Mouse (Mus musculus) CD4-positive, CD25-positive, alpha-beta regulatory T cell, adult 4 months (primary cell): ENCODE results near the gene Bnipl. TPM values are rescaled to one million over a fixed set of nuclear protein-coding genes. Genes with fewer than 3 reads are reported as not detected.

Experiments used
- ATAC-seq: one replicate; pipeline ENCODE4 v1.8.0; 2017
- polyA plus RNA-seq, 2 experiments: library from polyadenylated mRNA; unstranded; fragments of 100-300 nt; shearing (Covaris generic); gene quantifications; one replicate each; pipeline ENCODE4 v1.2.1; 2017

The Bnipl gene
- polyA plus RNA-seq, 2 experiments from 2014 or later = not detected

- no peak for ATAC-seq
These were observed 26.2 kb upstream of the Bnipl start for GRCm38 (mm10) chr3:95277149-95277551.

GRCm38 (mm10) chr3:95276428-95276934, 25.5 kb upstream of the Bnipl start:
- ATAC-seq = no peak

GRCm38 (mm10) chr3:95275161-95275560, 24.2 kb upstream of the Bnipl start:
- no peak for ATAC-seq

DNA sequence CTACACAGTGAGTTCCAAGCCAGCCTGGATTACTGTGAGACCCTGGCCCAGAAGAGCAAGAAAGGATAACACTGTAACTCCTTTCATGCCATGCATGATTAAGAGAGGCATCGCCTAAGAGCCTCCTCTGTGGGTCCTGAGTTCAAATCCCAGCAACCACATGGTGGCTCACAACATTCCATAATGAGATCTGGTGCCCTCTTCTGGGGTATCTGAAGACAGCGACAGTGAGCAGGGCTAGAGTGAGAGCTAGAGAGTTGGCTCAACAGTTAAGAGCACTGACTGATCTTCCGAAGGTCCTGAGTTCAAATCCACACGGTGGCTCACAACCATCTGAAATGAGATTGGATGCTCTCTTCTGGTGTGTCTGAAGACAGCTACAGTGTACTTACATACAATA, 23.5 kb upstream of the Bnipl start:
- no peak for ATAC-seq

DNA sequence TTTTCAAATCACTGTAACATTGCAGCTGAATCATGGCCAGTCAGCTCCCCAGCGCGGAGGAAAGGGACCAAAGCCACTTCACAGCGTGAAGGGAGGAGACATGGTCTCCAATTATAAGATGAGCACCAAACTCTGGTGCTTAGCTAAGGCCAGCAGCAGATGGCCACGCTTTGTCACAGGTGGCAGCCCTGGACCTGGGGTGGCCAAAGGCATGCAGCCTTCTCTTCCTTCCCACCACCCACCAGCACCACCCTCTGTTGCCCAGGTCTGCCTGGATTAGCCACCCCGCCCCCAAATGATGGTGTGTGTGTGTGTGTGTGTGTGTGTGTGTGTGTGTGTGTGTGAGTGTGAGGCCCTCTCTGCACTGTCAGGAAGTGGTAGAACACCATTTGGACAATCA, 22.5 kb upstream of the Bnipl start:
- no peak for ATAC-seq

- no peak for ATAC-seq
These were observed 19.9 kb upstream of the Bnipl start for GRCm38 (mm10) chr3:95270766-95271364.

GRCm38 (mm10) chr3:95269789-95270188, 18.8 kb upstream of the Bnipl start:
- no peak for ATAC-seq

DNA sequence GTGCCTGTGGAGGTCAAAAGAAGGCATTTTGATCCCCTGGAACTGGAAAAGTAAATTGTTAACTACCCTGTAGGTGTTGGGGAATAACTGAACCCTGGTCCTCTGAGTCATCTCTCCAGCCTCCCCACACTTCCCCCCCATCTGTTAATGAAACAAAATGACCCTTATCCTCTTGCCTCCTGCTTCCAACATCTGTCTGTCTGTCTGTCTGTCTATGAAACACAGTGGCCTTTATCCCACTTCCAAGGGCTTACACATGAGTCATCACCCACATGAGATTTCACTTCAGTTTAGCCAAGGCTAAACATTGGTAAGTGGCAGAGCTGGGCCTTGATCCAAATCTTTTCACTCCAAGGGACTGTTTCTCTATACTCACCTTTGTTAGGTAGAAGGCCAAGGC, 16.9 kb upstream of the Bnipl start:
- no peak for ATAC-seq

GRCm38 (mm10) chr3:95266052-95266451, 15.1 kb upstream of the Bnipl start:
- ATAC-seq = no peak

DNA sequence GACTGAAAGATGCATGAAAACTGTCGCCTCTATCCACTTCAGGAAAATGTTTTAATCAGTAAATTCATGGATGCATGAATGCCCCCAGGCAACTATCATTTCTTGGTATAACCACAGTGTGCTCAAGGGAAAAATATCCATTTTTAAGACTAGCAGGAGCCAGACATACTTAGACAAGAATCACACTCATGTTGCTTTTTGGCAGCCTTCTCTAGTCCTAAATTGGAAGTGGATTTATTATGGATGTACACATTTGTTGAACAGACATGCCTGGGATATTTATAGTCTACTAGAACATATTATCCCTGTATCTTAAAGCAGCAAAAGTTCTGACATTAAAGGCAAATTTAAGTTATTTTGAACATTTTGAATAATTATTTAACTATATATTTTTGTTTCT, 13.7 kb upstream of the Bnipl start:
- no peak for ATAC-seq

DNA sequence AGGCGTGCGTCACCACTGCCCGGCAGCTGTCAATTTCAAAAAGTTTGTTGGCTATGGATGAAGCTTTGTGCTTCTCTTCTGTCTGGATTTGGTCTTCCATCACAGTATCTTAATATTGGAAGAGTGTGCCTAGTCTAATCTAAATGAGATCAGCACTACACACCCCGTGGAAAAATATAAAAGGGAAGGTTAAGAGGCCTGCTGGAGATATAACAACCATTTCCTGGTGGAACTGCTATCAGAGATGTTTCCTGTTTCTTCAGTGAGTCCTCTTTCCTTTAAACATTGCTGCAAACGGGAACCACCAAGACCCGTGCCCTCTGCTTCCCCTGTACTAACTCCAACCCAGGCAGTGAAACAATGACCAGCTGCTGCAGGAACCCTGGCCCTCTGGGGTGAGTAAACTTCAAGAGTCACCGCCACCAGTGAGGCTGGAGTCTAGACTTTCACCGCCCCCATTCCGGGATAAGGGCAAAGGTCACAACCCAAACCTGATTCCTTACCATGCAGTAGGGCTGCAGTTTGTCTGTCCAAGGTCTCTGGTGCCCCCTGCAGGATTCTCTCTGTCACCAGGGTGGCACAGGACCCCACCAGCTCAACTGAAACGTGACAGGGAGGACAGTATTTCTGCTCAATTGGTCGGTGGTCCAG, 12.2 kb upstream of the Bnipl start:
- peak; percentile 80 for ATAC-seq

- no peak for ATAC-seq
These were observed 11.0 kb upstream of the Bnipl start for GRCm38 (mm10) chr3:95261975-95262374.

GRCm38 (mm10) chr3:95256931-95257330, 5.9 kb upstream of the Bnipl start:
- ATAC-seq = no peak

GRCm38 (mm10) chr3:95250361-95250760, 632 bp downstream of the Bnipl start:
- ATAC-seq = no peak

DNA sequence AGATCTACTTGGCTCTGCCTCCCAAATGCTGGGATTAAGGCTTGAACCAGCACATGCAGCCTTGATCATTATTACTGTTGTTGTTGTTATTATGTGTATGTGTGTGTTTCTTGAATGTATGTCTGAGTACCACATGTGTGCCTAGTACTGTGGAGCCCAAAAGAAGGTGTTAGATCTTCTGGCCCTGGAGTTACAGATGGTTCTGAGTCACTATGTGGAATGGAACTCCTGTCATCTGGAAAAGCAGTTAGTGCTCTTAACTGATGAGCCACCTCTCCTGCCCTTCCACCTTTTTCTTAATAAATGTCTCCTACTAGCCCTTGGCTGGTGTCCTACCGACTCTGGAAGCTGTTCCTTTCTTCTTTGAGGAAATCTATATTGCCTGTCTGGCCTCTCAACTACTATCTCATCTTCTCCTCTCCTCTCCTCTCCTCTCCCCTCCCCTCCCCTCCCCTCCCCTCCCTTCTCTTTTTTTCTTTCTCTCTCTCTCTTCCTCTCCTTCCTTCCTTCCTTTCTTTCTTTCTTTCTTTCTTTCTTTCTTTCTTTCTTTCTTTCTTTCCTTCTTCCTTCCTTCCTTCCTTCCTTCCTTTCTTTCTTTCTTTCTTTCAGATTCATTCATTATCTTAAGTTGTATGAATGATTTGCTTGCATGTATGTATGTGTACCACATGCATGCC, 3.2 kb downstream of the Bnipl start:
- ATAC-seq = no peak

GRCm38 (mm10) chr3:95246465-95247231, 4.3 kb downstream of the Bnipl start:
- ATAC-seq = no peak

GRCm38 (mm10) chr3:95243086-95243485, 7.9 kb downstream of the Bnipl start:
- no peak for ATAC-seq

DNA sequence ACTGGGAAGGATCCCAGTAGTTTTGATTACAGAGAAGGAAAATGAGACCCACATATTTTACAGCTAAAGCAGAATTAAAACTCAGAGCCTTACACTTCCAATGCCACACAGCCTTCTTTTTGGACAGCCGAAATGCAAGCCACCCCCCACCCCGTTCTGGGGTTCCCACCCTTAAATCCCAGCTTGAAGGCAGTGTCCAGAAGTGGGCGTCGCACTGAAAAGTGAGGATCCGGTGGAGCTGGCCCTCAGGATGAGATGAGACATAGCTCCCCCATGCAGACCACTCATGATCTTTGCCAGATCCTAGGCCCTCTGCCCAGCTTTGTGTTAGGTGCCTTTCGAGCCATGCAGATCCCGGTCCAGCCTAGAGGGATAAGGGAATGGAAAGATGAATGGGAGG, 9.5 kb downstream of the Bnipl start, which contains the start of gene Gm128:
Gene Gm128, minus strand, starts transcription at position 101 of the 400 bp plus-strand sequence.
- ATAC-seq = no peak

DNA sequence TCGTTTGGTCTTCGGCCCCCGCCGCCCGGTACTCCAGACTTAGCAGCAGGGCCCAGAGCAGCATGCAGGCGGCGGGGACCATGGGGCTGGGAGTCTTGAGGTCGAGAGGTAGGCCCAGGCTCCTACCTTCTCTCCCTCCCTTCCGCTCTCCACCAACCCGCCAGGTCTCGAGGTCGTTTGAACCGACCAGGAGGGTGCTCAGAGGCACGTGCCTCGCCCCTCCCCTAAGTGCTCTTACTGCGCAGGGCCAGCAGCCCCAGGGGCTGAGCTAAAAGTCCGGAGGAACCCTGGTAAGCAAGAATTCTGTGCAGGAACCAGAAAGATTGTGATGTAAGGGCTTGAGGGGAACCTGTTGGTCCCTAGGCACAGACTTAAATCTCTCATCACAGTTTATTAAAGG, 10.1 kb downstream of the Bnipl start:
- no peak for ATAC-seq

- no peak for ATAC-seq
These were observed 11.0 kb downstream of the Bnipl start for GRCm38 (mm10) chr3:95239971-95240370.

GRCm38 (mm10) chr3:95239022-95239421, 12.0 kb downstream of the Bnipl start:
- no peak for ATAC-seq

DNA sequence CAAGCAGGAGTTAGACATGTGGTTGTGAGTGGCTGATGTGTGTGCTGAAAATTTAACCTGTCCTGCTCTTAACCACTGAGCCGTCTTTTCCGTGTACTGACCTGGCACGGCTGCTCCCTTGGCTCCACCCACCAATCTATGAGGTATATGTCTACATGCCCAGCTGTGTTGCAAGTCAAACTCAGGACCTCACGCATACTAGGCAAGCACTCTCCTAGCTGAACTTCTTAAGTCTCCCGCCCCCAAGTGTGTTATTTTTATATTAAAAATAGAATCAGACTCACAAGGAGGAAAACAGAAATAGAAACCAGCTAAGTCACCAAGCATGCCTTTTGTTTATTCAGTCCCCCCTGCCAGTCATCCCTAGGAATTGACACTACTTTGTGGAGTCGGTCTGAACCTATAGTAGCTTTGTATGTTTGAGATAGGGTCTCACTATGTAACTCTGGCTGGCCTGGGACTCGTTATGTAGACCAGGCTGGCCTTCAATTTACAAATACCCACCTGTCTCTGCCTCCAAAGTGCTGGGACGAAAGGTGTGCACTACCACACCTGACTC, 13.4 kb downstream of the Bnipl start:
- ATAC-seq = no peak
